In genomic region chr3:42067036-42067435, GRCm38 (mm10) we compare ENCODE assay signal across 18 mouse cellular contexts.
"Had no signal": no experiment of that assay in that cellular context is flagged by ENCODE, and none has a peak within 500 bp of the region (broad histone marks: within the 10 kb centered on the region; RNA-seq: fewer than 3 reads in every experiment).

No protein-coding gene starts in this region.

- H3K27ac ChIP-seq: intestine, embryonic 15.5 days; kidney, embryonic 15.5 days; liver, embryonic 13.5 days; neural tube, embryonic 15.5 days; stomach, postnatal 0 days had no signal

- H3K27me3 ChIP-seq: intestine, embryonic 15.5 days; kidney, embryonic 15.5 days; liver, embryonic 13.5 days; neural tube, embryonic 15.5 days had no signal

- DNase-seq: kidney, adult 11 months; kidney, adult 8-10 months; kidney, postnatal 10 days; kidney, postnatal 36 days; liver, embryonic 13.5 days; lung, adult 2 months; lung, postnatal 14 days; lung, postnatal 4 days; midbrain, embryonic 14.5 days; retina, postnatal 1 day; right cerebral cortex, postnatal 4 days; thymus, postnatal 36 days had no signal

- H3K4me3 ChIP-seq: intestine, embryonic 15.5 days; kidney, embryonic 15.5 days; liver, embryonic 13.5 days; myocyte; neural tube, embryonic 15.5 days had no signal

- ATAC-seq: intestine, embryonic 15.5 days had no signal

- H3K4me2 ChIP-seq: intestine, embryonic 15.5 days; kidney, embryonic 15.5 days; liver, embryonic 13.5 days; midbrain, embryonic 11.5 days; neural tube, embryonic 15.5 days had no signal

- H3K9ac ChIP-seq: intestine, embryonic 15.5 days; kidney, embryonic 15.5 days; liver, embryonic 13.5 days; neural tube, embryonic 15.5 days had no signal

- H3K9me3 ChIP-seq: intestine, embryonic 15.5 days; kidney, embryonic 15.5 days; liver, embryonic 13.5 days; neural tube, embryonic 15.5 days had no signal

- H3K36me3 ChIP-seq: intestine, embryonic 15.5 days; kidney, embryonic 15.5 days; liver, embryonic 13.5 days; neural tube, embryonic 15.5 days had no signal

- H3K4me1 ChIP-seq: intestine, embryonic 15.5 days; kidney, embryonic 15.5 days; liver, embryonic 13.5 days had no signal
